Mouse (Mus musculus) megakaryocyte, embryonic 14.5 days (primary cell): ENCODE data around the gene Dzank1. TPM values are rescaled to one million over a fixed set of nuclear protein-coding genes. Genes with fewer than 3 reads are reported as not detected.
A peak's percentile ranks its signal among the peaks of the same experiment; 100 is the strongest.

Source experiments
- H3K27me3 ChIP-seq: replicated peaks from 2 replicates; pipeline ENCODE3; 2012; ENCODE audit warnings: inconsistent platforms
- H3K36me3 ChIP-seq: replicated peaks from 2 replicates; pipeline ENCODE3; 2012; ENCODE audit warnings: low read length, inconsistent platforms, mixed read lengths
- H3K4me1 ChIP-seq: 2 replicates; pipeline ENCODE4 v1.6.1; 2012; ENCODE audit warnings: inconsistent platforms
- H3K4me3 ChIP-seq: replicated peaks from 2 replicates; pipeline ENCODE3; 2012; ENCODE audit warnings: moderate library complexity, mild to moderate bottlenecking, inconsistent platforms
- H3K9me3 ChIP-seq: 2 replicates; pipeline ENCODE4 v1.6.1; 2012; ENCODE audit warnings: inconsistent platforms
- FLI1 ChIP-seq: IDR thresholded peaks from 2 replicates; pipeline ENCODE4 v1.6.1; 2012; ENCODE audit warnings: low read length, inconsistent platforms, mixed read lengths
- GATA1 ChIP-seq: IDR thresholded peaks from 3 replicates; pipeline ENCODE4 v1.6.1; 2012; ENCODE audit warnings: mixed read lengths, low read length, inconsistent platforms, borderline replicate concordance
- polyA plus RNA-seq: library from polyadenylated mRNA; stranded (reverse); fragments of >175 nt; gene quantifications from 2 replicates; pipeline ENCODE4 v1.2.3, GENCODE M21; 2012; ENCODE audit warnings: low replicate concordance; ENCODE audit not compliant: insufficient read depth

Dzank1 gene
- 0.07 TPM in 1 of 2 replicates, not detected in the other for polyA plus RNA-seq

DNA sequence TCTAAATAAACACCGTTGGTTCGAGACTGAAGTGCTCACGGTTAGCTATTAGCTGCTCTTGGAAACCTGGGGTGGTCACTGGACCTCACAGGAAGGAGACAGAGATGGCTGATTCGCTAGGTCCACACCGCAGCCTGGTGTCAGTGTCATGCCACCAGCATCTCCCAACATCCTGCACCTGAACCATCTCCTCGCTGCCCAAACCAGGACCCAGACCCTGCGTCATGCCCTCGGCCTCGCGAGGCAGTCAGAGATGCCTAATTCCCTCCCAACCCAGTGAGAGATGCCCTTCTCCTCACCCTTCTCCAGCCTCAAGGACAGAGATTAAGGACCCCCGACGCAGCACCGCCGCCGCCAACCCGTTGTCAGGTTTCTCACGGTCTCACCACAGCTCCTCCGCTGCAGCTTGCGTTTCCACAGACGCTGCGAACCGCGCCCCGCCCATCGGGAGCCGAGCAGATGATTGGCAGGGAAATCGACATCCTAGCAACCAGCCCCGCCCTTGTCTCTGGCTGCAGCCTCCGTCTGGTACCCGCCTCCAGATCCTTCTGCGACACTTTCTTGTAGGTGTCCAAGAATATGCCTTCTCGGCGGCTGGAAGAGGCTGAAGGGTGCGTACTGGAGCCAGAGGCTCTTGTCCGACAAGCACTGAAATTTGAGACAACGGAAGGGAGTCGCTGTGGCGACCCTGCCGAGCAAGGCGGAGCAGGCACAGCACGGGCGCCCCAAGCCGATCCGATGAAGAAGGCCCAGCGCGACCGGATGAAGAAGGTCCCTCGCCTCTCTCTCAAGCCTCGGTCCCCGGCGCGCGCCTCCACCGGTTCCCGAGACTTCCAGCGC, at the start of gene Dzank1, which contains the start of gene Polr3f:
Dzank1 (minus strand) TSS at position 434 of the 840 bp plus-strand sequence.
Polr3f (plus strand) TSS at position 738 of the 840 bp plus-strand sequence.
- TF ChIP-seq GATA1, result no peak
- no peak for TF ChIP-seq FLI1
- H3K4me3 ChIP-seq, result peak within 1 kb of the TSS; percentile 95
- H3K9me3 ChIP-seq, result no peaks in the 10 kb centered on the region

DNA sequence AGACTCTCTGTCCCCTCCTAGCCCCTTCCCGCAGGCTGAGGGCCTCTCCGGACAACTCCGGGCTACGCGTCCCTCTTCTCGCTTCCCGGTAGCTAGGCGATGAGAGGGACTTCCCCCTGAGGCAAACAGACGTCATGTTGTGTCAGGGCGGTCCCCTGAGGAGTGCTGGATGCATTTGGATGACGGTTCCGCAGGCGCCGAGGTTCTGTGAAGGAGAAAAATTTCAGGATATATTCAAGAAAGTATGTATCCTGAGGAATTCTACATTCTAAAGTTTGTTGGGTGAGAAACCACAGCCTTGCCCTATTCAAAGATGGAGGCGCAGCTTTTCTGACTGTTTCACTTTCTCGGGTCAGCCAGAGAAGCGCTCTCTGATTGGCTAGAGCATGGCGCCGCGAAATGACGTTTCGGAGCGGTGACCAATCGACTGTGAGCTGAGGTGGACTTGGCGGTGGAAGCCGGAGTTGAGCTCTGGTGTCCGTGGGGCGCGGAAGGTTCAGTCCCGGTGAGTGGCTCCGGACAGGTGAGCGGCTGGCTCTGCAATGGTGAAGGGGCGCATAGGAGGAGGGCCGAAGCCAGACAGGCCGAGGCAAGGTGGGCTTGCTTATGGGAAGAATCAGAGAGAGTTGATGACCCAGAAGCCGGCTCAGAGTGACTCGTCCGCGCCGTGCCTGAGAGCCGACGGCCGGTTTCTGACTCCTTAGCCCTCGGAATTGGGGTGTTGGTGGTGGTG, 28.8 kb upstream of the Dzank1 start, which contains the start of gene Sec23b:
Sec23b (plus strand) TSS at position 410 of the 733 bp plus-strand sequence.
- Histone ChIP-seq H3K36me3 (peaks cover 20% of the 10 kb centered on the region), H3K4me3 (peak within 1 kb of the TSS; percentile 98), H3K9me3 (no peaks in the 10 kb centered on the region), H3K4me1 (peaks cover 25% of the 10 kb centered on the region), H3K27me3 (no peaks in the 10 kb centered on the region)
- TF ChIP-seq GATA1 (no peak), FLI1 (no peak)

More for the DNA sequence above, at the start of gene Dzank1, which contains the start of gene Polr3f:
- peaks cover 19% of the 10 kb centered on the region for H3K27me3 ChIP-seq
- peaks cover 36% of the 10 kb centered on the region for H3K4me1 ChIP-seq
- H3K36me3 ChIP-seq, result peaks cover 24% of the 10 kb centered on the region

DNA sequence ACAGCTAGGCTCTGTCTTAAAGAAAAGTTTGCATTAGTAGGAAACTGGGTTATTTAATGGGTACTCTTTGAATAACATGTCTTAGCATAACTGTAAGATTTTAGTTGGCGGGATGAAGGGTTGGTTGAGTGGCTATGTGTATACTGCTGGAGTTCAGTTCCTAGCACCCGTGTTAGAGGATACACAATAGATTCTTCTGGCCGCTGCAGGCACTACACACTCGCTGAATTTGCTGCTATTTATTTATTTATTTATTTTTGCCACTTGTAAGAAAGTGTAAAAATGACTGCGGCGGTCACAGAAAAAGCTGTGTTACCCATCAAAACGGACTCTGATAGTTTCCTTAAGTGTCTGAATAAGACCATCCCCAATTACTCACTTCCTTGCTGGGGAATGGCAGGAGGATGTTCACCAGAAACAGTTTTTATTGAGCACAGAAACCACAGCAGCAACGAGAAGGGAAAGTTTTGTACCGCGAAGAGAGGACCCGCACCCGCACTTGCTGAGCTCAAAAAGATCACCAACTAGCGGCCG, 28.1 kb upstream of the Dzank1 start:
- H3K27me3 ChIP-seq, result no peaks in the 10 kb centered on the region
- peak overlapping the region; percentile 98 for H3K4me3 ChIP-seq
- peaks cover 18% of the 10 kb centered on the region for H3K36me3 ChIP-seq
- H3K9me3 ChIP-seq, result no peaks in the 10 kb centered on the region
- peaks cover 32% of the 10 kb centered on the region for H3K4me1 ChIP-seq
- no peak for TF ChIP-seq GATA1
- no peak for TF ChIP-seq FLI1

DNA sequence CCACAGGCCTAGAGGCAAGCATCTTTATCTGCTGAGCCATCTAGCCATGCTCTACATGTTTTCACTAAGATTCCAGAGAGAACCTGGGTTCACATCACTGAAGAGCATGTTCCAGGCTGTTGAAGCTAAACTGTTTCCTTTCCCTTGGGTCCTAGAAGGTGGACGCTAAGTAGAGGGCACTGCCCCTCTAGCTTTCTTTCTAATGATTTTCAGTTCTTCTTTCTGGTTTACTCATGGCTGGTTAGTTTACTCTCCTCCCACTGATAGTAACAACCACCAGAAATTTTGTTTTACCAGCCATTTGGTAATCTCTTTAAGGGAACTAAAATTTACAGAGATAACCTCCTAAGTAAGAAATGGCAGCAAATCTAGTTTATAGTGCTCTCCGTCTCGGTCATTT, 26.7 kb upstream of the Dzank1 start:
- TF ChIP-seq GATA1 (no peak), FLI1 (no peak)
- Histone ChIP-seq H3K4me3 (no peak overlapping the region), H3K27me3 (no peaks in the 10 kb centered on the region), H3K4me1 (peaks cover 34% of the 10 kb centered on the region), H3K9me3 (no peaks in the 10 kb centered on the region), H3K36me3 (peaks cover 4% of the 10 kb centered on the region)

DNA sequence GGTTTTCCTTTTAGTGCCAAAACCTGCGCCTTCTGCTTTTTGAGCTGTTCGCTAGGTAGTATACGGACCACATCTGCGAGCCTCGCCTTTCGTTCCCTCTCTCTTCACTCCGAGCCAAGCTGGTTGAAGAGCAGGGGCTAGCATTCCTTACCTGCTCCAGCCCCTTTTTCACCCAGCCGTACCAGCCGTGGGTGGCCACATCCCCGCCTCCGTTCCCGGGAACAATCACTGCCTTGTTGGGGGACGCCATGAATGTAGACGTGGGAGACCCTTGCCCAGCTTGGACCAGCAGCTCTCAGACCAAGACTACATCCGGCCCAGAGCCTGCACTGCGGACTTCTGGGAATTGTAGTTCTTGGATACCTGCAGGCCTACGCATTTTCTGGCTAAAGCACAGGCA, 23.3 kb upstream of the Dzank1 start, which contains the start of gene Rbbp9:
Rbbp9 (minus strand) TSS at position 341 of the 400 bp plus-strand sequence.
- H3K9me3 ChIP-seq, result no peaks in the 10 kb centered on the region
- TF ChIP-seq GATA1 (no peak), FLI1 (no peak)
- H3K27me3 ChIP-seq, result no peaks in the 10 kb centered on the region
- peaks cover 6% of the 10 kb centered on the region for H3K36me3 ChIP-seq
- peak within 1 kb of the TSS; percentile 99 for H3K4me3 ChIP-seq
- H3K4me1 ChIP-seq, result peaks cover 21% of the 10 kb centered on the region

DNA sequence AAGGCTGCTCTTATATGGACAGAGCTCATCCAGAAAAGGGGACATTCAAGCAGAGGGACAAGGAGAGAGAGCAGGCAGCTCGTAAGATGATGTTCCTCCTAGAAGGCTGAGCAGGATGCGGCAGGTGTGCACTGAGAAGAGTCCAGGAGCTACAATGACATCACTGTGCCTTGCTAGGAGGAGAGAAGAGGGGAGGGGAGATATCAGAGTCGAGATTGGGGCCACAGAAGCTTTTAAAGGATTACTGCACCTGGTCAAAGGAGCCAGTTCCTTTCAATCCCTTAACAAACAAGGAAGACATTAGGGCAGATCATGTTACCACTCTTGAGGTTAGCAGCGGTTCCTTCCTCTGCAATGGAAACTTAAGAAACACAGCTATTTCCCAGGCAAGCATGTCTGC, 20.3 kb upstream of the Dzank1 start:
- Histone ChIP-seq H3K4me1 (peaks cover 33% of the 10 kb centered on the region), H3K4me3 (no peak overlapping the region), H3K27me3 (no peaks in the 10 kb centered on the region), H3K9me3 (no peaks in the 10 kb centered on the region), H3K36me3 (peaks cover 27% of the 10 kb centered on the region)
- no peak for TF ChIP-seq GATA1
- TF ChIP-seq FLI1, result no peak

DNA sequence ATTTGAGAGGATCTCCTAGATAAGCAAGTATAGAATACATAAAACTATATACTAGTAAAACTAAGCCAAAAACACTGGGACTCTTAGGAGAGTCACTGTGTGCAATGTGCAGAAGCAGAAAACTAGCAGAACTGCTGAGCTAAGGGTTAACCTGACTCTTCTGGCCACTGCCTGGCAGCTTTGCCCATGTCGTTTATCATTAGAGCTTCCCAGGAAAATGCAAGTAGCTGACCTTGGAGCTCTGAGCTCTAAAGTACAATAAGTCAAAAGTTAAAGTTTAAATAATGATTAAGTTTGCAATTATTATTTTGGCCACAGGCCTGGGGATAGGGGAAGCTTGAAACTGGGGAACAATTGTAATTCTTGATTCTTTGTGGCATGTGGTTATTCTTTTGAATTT, 18.3 kb upstream of the Dzank1 start:
- Histone ChIP-seq H3K27me3 (no peaks in the 10 kb centered on the region), H3K4me3 (no peak overlapping the region), H3K9me3 (no peaks in the 10 kb centered on the region), H3K4me1 (peaks cover 25% of the 10 kb centered on the region), H3K36me3 (peaks cover 42% of the 10 kb centered on the region)
- no peak for TF ChIP-seq GATA1
- no peak for TF ChIP-seq FLI1

DNA sequence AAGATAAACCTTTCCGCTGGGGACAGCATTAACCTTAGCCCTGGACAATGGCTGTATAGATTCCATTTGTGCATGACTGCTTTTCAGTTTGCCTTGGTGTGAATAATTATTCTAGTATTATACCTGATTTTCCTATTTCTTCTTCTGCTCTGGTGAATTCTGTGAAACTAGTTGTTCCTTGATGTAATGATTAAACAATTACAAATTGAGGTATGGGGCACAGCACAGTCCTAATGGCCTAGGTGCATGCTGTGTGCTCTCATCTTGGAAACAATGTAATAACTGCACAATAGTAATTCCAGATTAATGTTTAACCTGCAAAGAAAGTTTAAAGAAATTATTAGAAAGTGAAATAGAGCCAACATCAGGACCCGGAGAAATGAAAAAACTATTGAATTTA, 17.8 kb upstream of the Dzank1 start:
- H3K9me3 ChIP-seq, result no peaks in the 10 kb centered on the region

DNA sequence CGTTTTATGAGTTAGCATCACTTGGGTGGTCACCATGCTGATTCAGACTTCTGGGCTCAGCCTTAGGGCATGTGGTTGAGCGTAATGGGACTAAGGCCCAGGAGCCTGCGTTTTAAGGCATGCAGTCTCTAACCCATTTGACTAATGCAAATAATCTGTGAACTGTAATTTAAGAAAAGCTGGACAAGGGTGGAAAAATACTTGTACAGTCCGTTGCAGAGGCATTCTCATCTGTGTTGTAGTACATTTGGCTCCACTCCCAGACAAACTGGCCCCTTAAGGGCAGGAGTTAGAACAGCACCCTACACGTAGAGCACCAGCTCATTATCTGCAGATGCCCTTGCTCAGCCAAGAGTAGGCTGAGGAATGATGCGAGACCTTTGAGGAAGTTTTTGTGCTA, 17.4 kb upstream of the Dzank1 start:
- no peak for TF ChIP-seq GATA1
- no peak for TF ChIP-seq FLI1
- Histone ChIP-seq H3K36me3 (peaks cover 50% of the 10 kb centered on the region), H3K4me3 (no peak overlapping the region), H3K9me3 (no peaks in the 10 kb centered on the region), H3K4me1 (peaks cover 21% of the 10 kb centered on the region), H3K27me3 (no peaks in the 10 kb centered on the region)

More for the DNA sequence above, 17.8 kb upstream of the Dzank1 start:
- Histone ChIP-seq H3K36me3 (peaks cover 46% of the 10 kb centered on the region), H3K4me1 (peaks cover 22% of the 10 kb centered on the region), H3K27me3 (no peaks in the 10 kb centered on the region), H3K4me3 (no peak overlapping the region)
- TF ChIP-seq GATA1 (no peak), FLI1 (no peak)

DNA sequence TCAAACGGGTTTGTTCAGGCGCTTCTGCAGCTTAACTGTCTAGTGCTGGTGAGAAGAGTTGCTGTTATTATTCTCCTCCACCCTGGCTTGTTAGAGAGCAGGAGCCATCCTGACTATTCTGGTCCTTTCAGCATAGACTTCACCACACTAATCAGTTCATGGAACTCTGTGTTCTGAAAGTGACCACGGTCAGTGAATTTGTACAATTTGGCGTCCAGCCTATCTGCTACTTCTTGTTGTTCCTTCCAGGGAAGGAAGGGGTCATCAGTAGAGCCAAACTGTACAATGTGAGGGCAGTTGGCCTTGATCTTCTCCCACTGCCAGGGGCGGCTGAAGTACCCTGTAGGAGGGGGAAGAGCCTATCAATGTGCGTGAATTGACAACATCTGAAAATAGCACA, 16.5 kb upstream of the Dzank1 start:
- Histone ChIP-seq H3K4me3 (no peak overlapping the region), H3K27me3 (no peaks in the 10 kb centered on the region), H3K4me1 (peaks cover 21% of the 10 kb centered on the region), H3K9me3 (no peaks in the 10 kb centered on the region), H3K36me3 (peaks cover 60% of the 10 kb centered on the region)
- TF ChIP-seq FLI1, result no peak
- no peak for TF ChIP-seq GATA1
